Mouse (Mus musculus): ENCODE measurements around the gene Cplx3.

- TF ChIP-seq CTCF (IDR thresholded peaks at IDR 0.05; ENCODE audit: low read depth) (no peak), EP300 (IDR thresholded peaks at IDR 0.05; ENCODE audit: low read depth) (no peak)
Observed at GRCm38 (mm10) chr9:57602098-57602497, 4.0 kb downstream of the Cplx3 start.
